Mouse (Mus musculus) cerebral cortex, adult 2 months (tissue): ENCODE results near the gene Dnaja1.

Experiments used
- WGBS: fragments of 180-500 bp; shearing (Covaris S2); methylation state at CpG from one replicate; pipeline ENCODE4 v1.1.7; 2018; 5-methylcytosine and 5-hydroxymethylcytosine counted together

Dnaja1 gene

GRCm38 (mm10) chr4:40757780-40758420 lies 36.0 kb downstream of the Dnaja1 start, which contains the start of gene Smu1:
Gene Smu1, minus strand, starts transcription at chr4:40757923.
- under 1% methylated on average over 40 of the region's 40 CpGs for WGBS

- WGBS = 63% methylated on average over 5 of the region's 5 CpGs
Measured at GRCm38 (mm10) chr4:40759876-40760275, 37.9 kb downstream of the Dnaja1 start.

- 22% methylated on average over 12 of the region's 12 CpGs for WGBS
Measured at GRCm38 (mm10) chr4:40774279-40775259, 52.6 kb downstream of the Dnaja1 start.

- 81% methylated on average over 4 of the region's 4 CpGs for WGBS
Measured at GRCm38 (mm10) chr4:40776416-40776815, 54.5 kb downstream of the Dnaja1 start.

GRCm38 (mm10) chr4:40777116-40777515 lies 55.2 kb downstream of the Dnaja1 start:
- 62% methylated on average over 2 of the region's 2 CpGs for WGBS

- 75% methylated on average over 6 of the region's 6 CpGs for WGBS
Measured at GRCm38 (mm10) chr4:40778656-40779055, 56.7 kb downstream of the Dnaja1 start.

GRCm38 (mm10) chr4:40781143-40781542 lies 59.2 kb downstream of the Dnaja1 start:
- 64% methylated on average over 3 of the region's 3 CpGs for WGBS

GRCm38 (mm10) chr4:40781797-40782495 lies 60.0 kb downstream of the Dnaja1 start:
- 72% methylated on average over 8 of the region's 8 CpGs for WGBS

- 96% methylated on average over 4 of the region's 4 CpGs for WGBS
Measured at GRCm38 (mm10) chr4:40783049-40783448, 61.1 kb downstream of the Dnaja1 start.

- WGBS = 67% methylated on average over 10 of the region's 10 CpGs
Measured at GRCm38 (mm10) chr4:40784556-40785169, 62.7 kb downstream of the Dnaja1 start.

GRCm38 (mm10) chr4:40785620-40786166 lies 63.7 kb downstream of the Dnaja1 start:
- 87% methylated on average over 9 of the region's 9 CpGs for WGBS

- WGBS = 81% methylated on average over 4 of the region's 4 CpGs
Measured at GRCm38 (mm10) chr4:40786578-40786977, 64.6 kb downstream of the Dnaja1 start.
